Mouse (Mus musculus) kidney, postnatal 10 days (tissue): ENCODE results near the gene Fmnl2.

Source experiments
- DNase-seq: peaks from one replicate; pipeline ENCODE4 v3.0.0; 2021; ENCODE audit warnings: mixed read lengths

Gene Fmnl2

GRCm38 (mm10) chr2:53125998-53126397, 268.3 kb downstream of the Fmnl2 start:
- DNase-seq, result peak; percentile 43

DNA sequence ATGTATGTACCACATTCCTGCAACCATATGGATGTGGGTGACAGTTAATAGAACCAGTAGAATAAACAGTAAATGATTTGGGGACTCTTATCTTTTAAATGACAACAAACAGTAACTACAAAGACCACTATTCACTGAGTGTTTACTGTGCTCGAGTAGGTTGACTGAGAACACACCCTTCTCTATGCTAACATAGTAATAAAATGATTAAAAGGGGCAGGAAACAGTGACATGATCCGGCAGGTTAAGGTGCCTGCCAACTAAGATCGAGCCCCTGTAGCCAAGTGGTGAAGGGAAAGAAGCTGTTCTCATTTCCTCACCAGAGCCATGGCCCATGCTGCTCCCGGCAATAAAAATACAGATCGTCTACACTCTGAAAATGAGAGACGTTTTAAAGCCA, 271.4 kb downstream of the Fmnl2 start:
- no peak for DNase-seq

GRCm38 (mm10) chr2:53131567-53131966, 273.9 kb downstream of the Fmnl2 start:
- no peak for DNase-seq

DNA sequence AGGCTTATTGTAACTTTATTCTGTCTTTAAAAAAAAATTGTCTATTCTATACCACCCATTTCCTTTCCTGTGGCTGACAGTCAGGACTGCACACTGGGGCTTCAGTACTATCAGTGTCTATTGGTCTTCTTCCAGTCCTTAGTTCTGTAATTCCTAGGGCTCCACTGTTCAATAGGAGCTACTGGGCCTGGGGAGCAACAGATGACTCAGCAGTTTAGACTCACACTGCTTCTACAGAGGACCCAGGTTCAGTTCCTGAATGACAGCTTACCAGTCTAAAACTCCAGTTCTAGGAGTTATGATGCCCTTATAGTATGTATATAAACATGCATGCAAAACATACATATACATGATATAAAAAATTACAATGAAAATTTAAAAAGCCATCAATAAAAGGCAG, 289.2 kb downstream of the Fmnl2 start:
- DNase-seq, result no peak

- DNase-seq, result no peak
These were observed 316.3 kb downstream of the Fmnl2 start for GRCm38 (mm10) chr2:53173966-53174365.

DNA sequence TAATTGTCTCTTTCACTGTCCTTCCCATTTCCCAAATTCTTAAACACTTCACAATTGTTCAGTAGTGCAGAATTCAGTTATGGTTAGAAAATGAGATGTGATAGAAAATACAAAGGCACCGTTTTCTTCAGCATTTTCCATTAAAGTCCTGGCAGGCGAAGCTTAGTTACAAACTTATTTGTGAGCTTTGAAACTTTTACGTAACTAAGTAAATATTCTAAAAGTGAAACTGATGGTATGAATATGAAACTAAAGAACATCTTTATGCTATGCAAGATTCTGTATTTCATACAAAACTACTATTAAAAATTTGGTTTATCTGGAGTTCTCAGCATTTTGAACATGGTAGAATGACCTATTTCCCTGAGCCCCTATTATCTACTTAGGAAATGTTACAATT, 321.3 kb downstream of the Fmnl2 start:
- no peak for DNase-seq

DNA sequence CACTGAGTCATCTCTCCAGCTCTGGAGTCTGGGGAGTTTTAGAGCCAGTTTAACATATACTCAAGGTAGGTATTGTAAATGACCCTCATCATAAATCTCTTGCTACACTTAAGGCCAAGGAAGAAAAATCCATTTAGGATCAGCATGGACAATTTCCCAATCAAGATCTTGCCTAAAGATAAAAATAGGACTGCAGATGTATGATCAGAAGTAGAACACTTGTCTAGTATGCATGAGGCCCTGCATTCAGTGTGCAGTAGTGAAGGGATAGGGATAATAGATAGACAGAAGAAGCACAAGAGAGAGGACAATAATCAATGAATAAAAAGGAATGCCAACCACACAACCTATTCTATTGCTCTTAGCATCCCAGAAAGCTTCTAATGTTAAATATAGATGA, 322.2 kb downstream of the Fmnl2 start:
- no peak for DNase-seq
